Mouse (Mus musculus) kidney, postnatal 0 days (tissue): Measurements from ENCODE around the gene Il2rg. TPM values are rescaled to one million over a fixed set of nuclear protein-coding genes. Genes with fewer than 3 reads are reported as not detected.
A peak's percentile ranks its signal among the peaks of the same experiment; 100 is the strongest.

Experiments
- ATAC-seq: fragments of 200-750 bp; cut with Nextera tagmentation; replicated peaks from 2 replicates; pipeline ENCODE4 v1.8.0; 2017; ENCODE audit warnings: low read depth, moderate number of reproducible peaks, moderate TSS enrichment, moderate library complexity; ENCODE audit not compliant: low FRiP score
- DNase-seq: peaks from one replicate; pipeline ENCODE4 v3.0.0-alpha.2; 2016; ENCODE audit warnings: low spot score
- H3K27ac ChIP-seq: fragments of 300-500 bp; sonication (generic); 2 replicates; pipeline ENCODE4 v1.5.1; 2014; ENCODE audit warnings: mild to moderate bottlenecking
- H3K27me3 ChIP-seq: fragments of 300-500 bp; sonication (generic); 2 replicates; pipeline ENCODE4 v1.6.1; 2014; ENCODE audit warnings: low read length, mixed read lengths; ENCODE audit not compliant: insufficient read depth
- H3K36me3 ChIP-seq: fragments of 300-500 bp; sonication (generic); 2 replicates; pipeline ENCODE4 v1.6.1; 2014; ENCODE audit warnings: low read length, mixed read lengths; ENCODE audit not compliant: insufficient read depth
- H3K4me1 ChIP-seq: fragments of 300-500 bp; sonication (generic); replicated peaks from 2 replicates; pipeline ENCODE4 v1.6.1; 2014; ENCODE audit warnings: antibody characterized with exemption, low read length, mixed read lengths; ENCODE audit not compliant: insufficient read depth
- H3K4me2 ChIP-seq: fragments of 300-500 bp; sonication (generic); 2 replicates; pipeline ENCODE4 v1.6.1; 2014; ENCODE audit warnings: mild to moderate bottlenecking, low read length, moderate library complexity, mixed read lengths
- H3K4me3 ChIP-seq: fragments of 300-500 bp; sonication (generic); replicated peaks from 2 replicates; pipeline ENCODE4 v1.5.1; 2014; ENCODE audit warnings: low read depth, low read length
- H3K9ac ChIP-seq: fragments of 300-500 bp; sonication (generic); 2 replicates; pipeline ENCODE4 v1.6.1; 2014; ENCODE audit warnings: low read depth, low read length
- H3K9me3 ChIP-seq: fragments of 300-500 bp; sonication (generic); replicated peaks from 2 replicates; pipeline ENCODE4 v1.6.1; 2016; ENCODE audit warnings: low read length, inconsistent platforms, mixed read lengths
- CTCF ChIP-seq: IDR thresholded peaks from 2 replicates; pipeline ENCODE4 v1.5.1; 2016; ENCODE audit warnings: antibody characterized with exemption, low read depth, mild to moderate bottlenecking, moderate library complexity
- WGBS: fragments of 180-500 bp; shearing (Covaris S2); extraction: QIAGEN DNeasy Blood & Tissue Kit; methylation state at CpG from one replicate; pipeline ENCODE4 v1.1.7; 2014; 5-methylcytosine and 5-hydroxymethylcytosine counted together
- polyA plus RNA-seq: library from polyadenylated mRNA; unstranded; fragments of >200 nt; fragmentation: Nextera tagmentation; extraction: Ambion mirVana; gene quantifications from 2 replicates; pipeline ENCODE4 v1.2.1, GENCODE M21; 2015

The Il2rg gene
- polyA plus RNA-seq, 1 experiment from 2014 or later: 18.7 TPM

- ATAC-seq (peak; percentile 37; the same call in 1 of the 2 replicates), DNase-seq (no peak)
- H3K9ac ChIP-seq: 0 out of 2 replicates have a peak overlapping the region, but pooled peaks have one; percentile 18
- H3K4me3 ChIP-seq: peak overlapping the region; percentile 18
- peak overlapping the region; percentile 53 for H3K4me2 ChIP-seq
- TF ChIP-seq CTCF: no peak
- no peaks in the 10 kb centered on the region for H3K9me3 ChIP-seq
- no peaks in the 10 kb centered on the region for H3K27me3 ChIP-seq
- WGBS: 36% methylated on average over 13 of the region's 13 CpGs
- no peaks in the 10 kb centered on the region for H3K4me1 ChIP-seq
- no peaks in the 10 kb centered on the region for H3K36me3 ChIP-seq
- H3K27ac ChIP-seq: no peak overlapping the region
Measured at GRCm38 (mm10) chrX:101299473-101300426, 31.7 kb upstream of the Il2rg start.

GRCm38 (mm10) chrX:101299055-101299454 is 31.0 kb upstream of the Il2rg start, which contains the start of gene Nlgn3:
Nlgn3 (plus strand) TSS chrX:101299168.
- no peak within 1 kb of the TSS for H3K27ac ChIP-seq
- no peaks in the 10 kb centered on the region for H3K9me3 ChIP-seq
- DNase-seq: no peak
- H3K4me3 ChIP-seq: peak within 1 kb of the TSS; percentile 18
- no peak for TF ChIP-seq CTCF
- H3K4me1 ChIP-seq: no peaks in the 10 kb centered on the region
- H3K4me2 ChIP-seq: peak within 1 kb of the TSS; percentile 53
- H3K27me3 ChIP-seq: no peaks in the 10 kb centered on the region
- no peaks in the 10 kb centered on the region for H3K36me3 ChIP-seq
- ATAC-seq: 0 out of 2 replicates have a peak, but pooled peaks have one; percentile 23
- 31% methylated on average over 18 of the region's 24 CpGs for WGBS
- H3K9ac ChIP-seq: 0 out of 2 replicates have a peak within 1 kb of the TSS, but pooled peaks have one; percentile 18

GRCm38 (mm10) chrX:101290111-101290510 is 22.1 kb upstream of the Il2rg start:
- H3K9ac ChIP-seq: no peak overlapping the region
- no peak for TF ChIP-seq CTCF
- no peaks in the 10 kb centered on the region for H3K27me3 ChIP-seq
- DNase-seq (no peak), ATAC-seq (no peak)
- H3K27ac ChIP-seq: no peak overlapping the region
- no peaks in the 10 kb centered on the region for H3K9me3 ChIP-seq
- WGBS: 87% methylated on average over 10 of the region's 10 CpGs
- no peak overlapping the region for H3K4me2 ChIP-seq
- no peaks in the 10 kb centered on the region for H3K4me1 ChIP-seq
- H3K4me3 ChIP-seq: no peak overlapping the region
- peaks cover 25% of the 10 kb centered on the region; the same call in 1 of the 2 replicates for H3K36me3 ChIP-seq

DNA sequence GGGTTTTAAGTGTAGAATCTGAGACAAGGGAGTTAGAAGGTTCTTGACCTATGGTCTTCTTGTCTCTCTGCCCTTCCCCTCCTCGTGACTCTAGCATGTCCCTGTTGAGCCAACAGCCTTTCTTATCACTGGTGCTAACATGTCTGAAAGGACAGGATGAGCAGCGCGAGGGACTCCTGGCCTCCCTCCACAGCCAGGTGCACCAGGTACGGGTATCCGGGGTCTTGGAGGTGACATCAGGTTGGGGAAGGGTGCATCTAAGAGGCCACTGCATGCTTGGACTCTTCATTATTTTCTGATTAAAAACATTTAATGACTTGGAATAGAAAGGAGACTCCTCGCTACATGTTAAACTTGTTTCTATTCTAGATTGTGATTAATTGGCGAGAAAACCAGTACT is 21.0 kb upstream of the Il2rg start:
- ATAC-seq (no peak), DNase-seq (no peak)
- 91% methylated on average over 7 of the region's 7 CpGs for WGBS
- no peak for TF ChIP-seq CTCF
- peaks cover 27% of the 10 kb centered on the region; the same call in 1 of the 2 replicates for H3K36me3 ChIP-seq
- H3K9me3 ChIP-seq: no peaks in the 10 kb centered on the region
- H3K4me2 ChIP-seq: no peak overlapping the region
- H3K9ac ChIP-seq: no peak overlapping the region
- H3K27ac ChIP-seq: no peak overlapping the region
- no peaks in the 10 kb centered on the region for H3K27me3 ChIP-seq
- H3K4me1 ChIP-seq: no peaks in the 10 kb centered on the region
- H3K4me3 ChIP-seq: no peak overlapping the region

DNA sequence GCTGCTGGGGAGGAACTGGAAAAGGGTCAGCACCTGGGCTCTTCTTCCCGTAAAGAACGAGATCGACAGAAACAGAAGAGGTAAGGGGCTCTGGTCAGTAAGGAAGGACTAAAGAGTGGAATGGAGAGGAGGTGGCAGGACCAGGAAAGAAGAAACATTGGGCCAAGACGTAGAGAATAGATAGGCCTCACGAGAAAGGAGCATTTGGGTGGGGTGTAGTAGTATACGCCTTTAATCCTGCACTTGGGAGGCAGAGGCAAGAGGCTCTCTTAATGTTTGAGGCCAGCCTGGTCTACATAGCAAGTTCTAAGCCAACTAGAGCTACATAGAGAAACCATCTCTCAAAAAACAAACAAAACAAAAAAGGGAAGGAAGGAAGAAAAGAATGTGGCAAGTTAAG is 20.4 kb upstream of the Il2rg start:
- H3K9ac ChIP-seq: no peak overlapping the region
- WGBS: 90% methylated on average over 6 of the region's 6 CpGs
- no peak overlapping the region for H3K4me2 ChIP-seq
- no peak for TF ChIP-seq CTCF
- peaks cover 27% of the 10 kb centered on the region; the same call in 1 of the 2 replicates for H3K36me3 ChIP-seq
- H3K27ac ChIP-seq: no peak overlapping the region
- no peak overlapping the region for H3K4me3 ChIP-seq
- no peaks in the 10 kb centered on the region for H3K4me1 ChIP-seq
- ATAC-seq (no peak), DNase-seq (no peak)
- H3K27me3 ChIP-seq: no peaks in the 10 kb centered on the region
- no peaks in the 10 kb centered on the region for H3K9me3 ChIP-seq

DNA sequence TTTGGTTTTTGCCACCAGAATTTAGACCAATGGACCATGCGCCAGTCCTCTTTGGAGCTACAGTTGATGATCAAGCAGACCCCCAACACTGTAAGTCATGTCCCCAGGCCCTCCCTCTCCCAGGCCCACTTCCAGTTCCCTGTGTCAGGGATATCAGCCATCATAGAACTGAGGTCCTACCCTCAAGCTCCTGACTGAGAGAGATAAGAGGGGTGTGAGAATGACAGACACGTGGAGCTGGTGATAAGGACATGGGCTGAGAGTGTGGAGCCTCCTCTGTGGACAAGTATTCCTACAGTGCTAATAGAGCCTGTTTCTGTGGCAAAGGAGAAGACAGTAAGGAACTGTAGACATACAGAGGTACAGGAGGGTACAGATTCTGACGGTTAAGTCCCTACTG is 19.5 kb upstream of the Il2rg start:
- Histone ChIP-seq H3K27me3 (no peaks in the 10 kb centered on the region), H3K9me3 (no peaks in the 10 kb centered on the region), H3K4me3 (no peak overlapping the region), H3K4me1 (no peaks in the 10 kb centered on the region), H3K36me3 (peaks cover 18% of the 10 kb centered on the region; the same call in 1 of the 2 replicates), H3K4me2 (no peak overlapping the region), H3K9ac (no peak overlapping the region), H3K27ac (no peak overlapping the region)
- ATAC-seq (no peak), DNase-seq (no peak)
- TF ChIP-seq CTCF: no peak
- 93% methylated on average over 3 of the region's 3 CpGs for WGBS
